Mouse (Mus musculus): ENCODE measurements around the gene Myh11.
A peak's percentile ranks its signal among the peaks of the same experiment; 100 is the strongest.

The Myh11 gene

DNA sequence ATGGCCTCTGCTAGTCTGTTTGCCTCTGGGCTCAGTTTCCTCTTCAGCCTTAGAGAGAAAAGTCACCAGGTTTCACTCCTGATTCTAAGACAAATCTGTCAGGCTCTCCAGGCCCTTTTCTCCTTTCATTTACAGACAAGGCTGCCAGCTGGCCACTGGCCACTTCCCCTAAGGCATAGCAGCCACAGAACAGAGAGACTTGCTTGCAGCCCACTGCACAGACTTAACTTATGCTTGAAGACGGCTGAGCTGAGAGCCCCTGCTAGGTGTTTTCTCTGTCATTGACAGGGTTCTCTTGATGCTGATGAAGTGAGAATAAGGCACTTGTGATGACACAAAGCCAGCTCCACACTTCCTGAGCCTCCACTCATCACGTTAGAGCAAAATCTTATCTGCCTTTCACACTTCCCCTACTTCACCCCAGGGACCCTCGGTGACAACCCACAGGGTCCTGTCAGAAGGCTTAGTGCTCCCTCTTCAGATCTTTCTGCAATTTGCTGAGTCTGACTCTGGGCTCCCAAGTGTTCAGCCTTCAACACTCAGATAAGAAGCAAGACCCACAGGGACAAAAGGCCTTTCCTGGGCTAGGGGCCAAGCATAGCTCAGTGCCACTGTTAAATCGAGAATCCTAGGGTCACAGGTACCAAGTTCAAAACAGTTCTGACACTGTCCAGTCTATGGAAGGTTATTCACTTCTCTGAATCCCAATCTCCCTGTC lies 25.8 kb downstream of the Myh11 start:
- no peak for DNase-seq (ENCODE audit: low spot score)

DNA sequence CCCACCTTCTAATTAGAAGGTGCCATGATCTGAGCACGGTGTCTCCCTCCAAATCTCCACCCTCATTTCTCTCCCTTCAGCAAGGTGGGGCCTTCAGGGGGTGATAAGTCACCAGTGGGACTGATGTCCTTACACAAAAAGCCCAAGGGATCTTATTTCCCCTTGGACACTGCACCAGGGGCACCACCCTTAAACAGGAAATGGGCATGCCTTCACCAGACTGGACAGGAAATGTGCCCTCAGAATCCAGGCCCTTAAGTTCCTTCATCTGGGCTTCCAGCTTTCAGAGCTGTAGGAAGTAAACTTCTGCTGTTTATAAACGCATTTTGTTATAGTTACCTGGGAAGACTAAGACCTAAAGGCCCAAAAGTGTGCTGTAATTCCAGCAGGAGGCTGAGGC lies 26.7 kb downstream of the Myh11 start:
- DNase-seq (ENCODE audit: low spot score) = no peak

DNA sequence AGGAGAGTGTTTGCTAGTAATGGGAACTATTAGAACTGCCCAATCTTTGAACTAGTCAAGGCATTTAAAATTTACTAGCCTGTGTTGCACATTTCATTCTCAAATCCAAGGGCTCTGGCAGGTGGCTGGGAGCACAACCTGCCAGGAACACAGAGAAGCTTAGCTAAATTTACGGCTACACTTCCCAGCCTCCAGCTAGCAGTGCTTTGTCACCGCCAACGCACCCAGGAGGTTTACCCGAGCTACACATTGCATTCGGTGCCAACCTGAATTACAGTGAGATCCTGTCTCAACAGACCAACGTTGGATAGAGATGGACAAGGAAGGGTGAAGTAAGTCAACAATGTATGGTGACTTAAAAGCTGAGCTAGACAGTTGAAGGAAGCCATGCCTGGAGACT lies 27.9 kb downstream of the Myh11 start:
- DNase-seq (ENCODE audit: low spot score) = no peak

DNA sequence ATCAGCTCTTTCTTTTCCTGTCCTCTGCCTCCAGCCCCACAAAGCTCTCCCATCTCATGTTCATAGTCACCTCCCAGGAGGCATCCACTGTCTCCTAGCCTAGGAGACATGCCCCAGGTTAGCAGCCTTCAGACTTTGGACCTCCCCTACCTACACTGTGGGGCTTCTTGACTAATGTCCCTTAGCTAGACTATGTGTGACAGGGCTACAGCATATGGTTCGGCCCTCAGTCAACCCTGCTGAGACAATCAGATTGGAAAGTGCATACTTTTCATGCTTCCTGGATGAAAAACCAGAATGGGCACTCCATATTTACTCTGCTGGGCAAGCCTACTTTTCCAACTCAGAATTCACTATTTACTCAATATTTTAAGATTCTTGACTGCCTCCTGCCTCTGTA lies 28.8 kb downstream of the Myh11 start:
- no peak for DNase-seq (ENCODE audit: low spot score)

DNA sequence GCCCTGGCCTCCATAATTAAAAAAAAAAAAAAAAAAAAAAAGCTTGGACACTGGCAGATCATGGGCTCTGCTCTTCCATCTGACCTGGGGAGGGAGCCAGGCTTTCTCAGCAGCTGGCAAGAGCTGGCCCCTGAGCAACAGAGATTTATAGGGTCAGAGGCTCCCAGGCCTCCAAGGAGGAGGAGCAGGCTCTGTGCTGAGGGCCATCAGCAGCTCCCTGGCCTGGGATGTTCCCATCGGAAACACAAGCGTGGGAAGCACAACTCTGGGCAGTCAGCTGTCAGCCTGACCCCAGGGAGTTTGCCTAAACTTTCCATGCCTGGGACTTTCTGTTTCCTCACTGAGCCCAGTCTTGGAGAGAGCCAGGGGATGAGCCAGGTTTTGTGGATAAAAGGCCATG lies 32.3 kb downstream of the Myh11 start:
- no peak for DNase-seq (ENCODE audit: low spot score)

DNA sequence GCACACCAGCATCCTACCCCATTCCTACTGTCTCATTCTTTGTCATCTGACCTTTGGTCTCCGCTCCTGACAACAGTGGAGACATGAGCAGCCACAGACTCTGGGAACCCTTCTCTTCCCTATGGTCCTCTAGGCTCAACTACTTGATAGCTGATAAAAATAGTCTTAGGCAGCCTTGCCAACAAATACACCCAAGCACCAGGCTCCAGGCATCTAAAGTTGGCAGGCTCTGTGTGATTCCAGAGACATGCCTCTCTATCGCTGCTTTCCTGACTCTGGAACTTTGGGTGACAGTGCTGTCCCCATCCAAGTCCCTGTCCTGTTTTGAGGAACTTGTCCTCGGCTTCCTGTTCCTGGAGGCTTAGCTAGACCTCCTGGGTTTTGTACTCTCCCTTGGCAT lies 37.6 kb downstream of the Myh11 start:
- DNase-seq (ENCODE audit: low spot score) = no peak

DNA sequence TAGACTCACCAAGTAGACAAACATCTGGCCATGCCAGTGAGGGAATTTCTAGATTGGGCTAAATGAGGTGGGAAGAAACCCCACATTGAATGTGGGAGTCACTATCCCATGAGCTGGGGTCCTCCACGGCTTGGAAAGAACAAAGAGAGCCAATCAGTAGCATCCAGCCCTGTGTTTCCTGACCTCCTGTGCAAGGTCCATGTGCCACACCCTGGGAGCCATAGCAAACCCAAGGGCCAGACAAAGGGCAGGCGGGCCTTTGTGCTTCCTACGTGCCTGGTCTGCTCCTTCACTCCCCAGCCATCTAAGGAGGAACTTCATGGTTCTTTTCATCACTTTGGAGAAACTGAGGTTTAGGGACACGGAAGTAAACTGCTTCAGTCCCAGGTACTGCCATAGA lies 38.3 kb downstream of the Myh11 start:
- no peak for DNase-seq (ENCODE audit: low spot score)

DNA sequence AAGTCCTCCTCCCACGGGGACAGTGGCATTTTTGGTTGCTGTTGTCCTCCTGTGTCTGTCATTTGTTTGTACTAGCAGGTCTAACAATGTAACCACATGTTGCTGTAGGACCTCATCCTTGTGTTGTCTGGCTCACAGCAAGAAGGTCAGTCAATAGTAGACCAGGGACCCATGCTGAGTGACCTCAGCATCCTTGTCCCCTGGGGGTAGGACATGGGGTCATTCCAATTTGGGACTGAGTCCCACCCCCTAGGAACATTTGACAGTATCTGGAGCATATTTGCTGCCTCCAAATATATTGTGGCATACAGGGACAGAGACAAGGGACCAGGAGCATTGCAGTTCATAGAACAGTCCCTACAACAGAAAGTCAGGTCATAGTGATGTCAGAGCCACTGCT lies 41.3 kb downstream of the Myh11 start:
- no peak for DNase-seq (ENCODE audit: low spot score)

DNA sequence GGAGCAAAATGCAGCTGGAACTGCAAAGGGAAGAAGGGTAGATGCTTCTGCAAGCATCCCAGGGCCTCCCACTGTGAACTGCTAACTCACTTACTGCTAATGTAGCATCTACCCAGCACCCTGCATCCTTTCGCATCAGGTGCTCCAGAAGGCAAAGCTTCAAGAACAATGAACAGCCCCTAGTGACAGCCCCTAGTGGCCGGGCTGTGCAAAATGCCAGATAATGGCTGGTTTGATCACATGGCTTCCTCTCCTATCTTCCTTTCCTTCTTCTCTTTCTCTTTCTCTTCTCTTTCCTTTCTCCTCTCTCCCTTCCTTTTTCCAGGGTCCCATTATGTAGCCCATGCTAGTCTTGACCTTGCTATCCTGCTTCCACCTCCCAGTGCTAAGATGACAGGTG lies 48.6 kb downstream of the Myh11 start:
- DNase-seq (ENCODE audit: low spot score) = no peak

DNA sequence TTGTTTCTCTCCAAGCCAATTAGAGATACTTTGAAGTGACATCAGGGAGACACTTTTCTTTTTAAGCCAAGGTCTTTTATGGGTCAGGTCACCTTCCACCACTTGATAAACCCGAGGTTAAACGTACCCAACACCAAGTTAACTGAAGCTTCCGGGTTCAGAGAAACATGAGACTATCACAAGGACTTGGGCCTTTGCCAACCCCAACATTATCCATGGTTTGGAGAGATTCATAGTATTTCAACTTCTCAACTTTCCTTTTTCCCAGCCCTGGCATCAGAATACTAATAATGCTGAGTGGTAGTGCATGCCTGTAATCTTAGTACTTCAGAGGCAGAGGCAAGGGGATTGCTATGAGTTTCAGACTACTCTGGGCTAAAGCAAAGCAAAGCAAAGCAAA lies 49.1 kb downstream of the Myh11 start:
- DNase-seq (ENCODE audit: low spot score) = no peak

DNA sequence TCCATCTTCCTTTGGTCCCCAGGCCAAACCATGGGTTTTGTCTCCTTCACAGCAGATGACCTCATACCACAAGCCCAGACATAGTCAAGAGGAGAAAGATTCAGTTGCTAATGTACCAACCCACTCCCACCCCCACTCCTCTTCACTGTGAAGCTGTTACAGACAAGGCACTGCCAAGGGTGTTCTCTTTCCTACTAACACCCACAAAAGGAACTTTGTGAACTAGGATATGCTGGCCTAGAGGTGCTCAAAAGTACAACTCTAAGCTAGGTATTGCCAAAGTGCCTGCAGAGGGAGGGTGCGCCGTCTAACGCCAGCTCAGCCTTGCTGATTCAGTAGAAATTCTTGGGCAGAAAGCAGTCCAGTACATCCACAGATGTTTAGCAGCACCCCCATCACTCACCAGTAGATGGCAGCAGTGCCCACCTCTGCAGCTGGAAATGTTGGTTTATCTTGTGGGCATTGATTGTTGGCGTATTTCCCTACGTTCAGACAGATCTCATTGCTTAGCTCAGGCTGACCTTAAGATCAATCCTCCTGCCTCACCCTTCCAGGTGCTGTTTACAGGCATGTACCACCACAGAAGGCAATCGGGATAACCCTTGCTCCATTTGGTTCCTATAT lies 54.0 kb downstream of the Myh11 start:
- DNase-seq (ENCODE audit: low spot score) = peak; percentile 74

DNA sequence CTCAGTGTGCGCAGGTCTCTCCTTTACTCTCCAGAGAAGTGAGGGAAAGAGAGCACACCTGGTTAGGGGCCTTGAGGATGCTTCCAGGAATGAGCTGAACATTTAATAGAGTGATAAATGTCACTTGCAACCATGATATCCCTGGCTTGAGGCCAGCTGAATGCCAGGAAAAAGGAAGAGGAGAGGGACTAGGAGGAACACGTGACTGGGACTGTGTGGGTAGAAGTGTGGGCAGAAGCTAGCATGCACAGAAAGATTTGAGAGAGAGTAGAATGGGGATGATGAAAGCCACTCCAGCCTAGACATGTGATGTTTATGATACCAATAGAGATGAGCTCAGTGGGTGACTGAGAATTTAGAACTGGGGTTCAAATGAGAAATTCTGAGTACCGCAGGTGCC lies 76.0 kb downstream of the Myh11 start:
- no peak for DNase-seq (ENCODE audit: low spot score)

DNA sequence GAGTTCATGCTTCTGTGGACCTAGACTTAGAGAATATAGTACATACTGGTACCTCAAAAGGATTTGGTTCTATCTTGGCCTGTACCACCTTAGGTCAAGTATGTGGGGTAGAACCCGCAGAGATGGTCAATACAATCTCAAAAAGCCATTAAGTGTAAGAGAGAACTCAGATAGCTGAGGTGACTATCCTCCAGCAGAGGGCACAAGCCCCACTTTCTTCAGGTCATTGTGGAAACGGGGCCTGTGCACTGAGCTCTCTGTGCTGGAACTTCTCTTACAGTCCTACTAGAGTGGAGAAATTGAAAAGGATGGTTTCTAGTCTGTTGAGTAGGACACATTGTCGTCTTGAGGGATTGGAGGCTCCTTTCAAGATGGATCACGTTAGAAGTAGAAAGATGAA lies 92.4 kb downstream of the Myh11 start:
- DNase-seq (ENCODE audit: low spot score) = no peak

DNA sequence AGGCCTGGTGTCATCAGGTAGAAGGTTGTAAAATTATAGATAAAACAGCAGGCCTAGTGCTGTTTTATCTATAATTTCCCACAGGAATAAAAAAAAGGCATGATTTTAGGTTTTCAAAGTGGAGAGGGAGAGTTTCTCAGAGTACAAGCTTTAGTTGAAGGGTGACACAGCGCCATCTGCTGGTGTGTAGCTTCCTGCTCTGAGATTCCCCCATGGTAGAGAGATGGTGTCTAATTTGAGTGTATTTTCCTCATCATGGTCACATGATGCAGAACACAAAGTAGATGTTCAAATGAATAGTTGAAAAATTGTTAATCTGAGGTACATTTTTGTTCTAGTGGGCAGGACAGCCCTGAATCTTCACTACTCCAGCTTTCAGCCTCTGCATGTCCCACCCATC lies 95.7 kb downstream of the Myh11 start:
- peak; percentile 49 for DNase-seq (ENCODE audit: low spot score)

DNA sequence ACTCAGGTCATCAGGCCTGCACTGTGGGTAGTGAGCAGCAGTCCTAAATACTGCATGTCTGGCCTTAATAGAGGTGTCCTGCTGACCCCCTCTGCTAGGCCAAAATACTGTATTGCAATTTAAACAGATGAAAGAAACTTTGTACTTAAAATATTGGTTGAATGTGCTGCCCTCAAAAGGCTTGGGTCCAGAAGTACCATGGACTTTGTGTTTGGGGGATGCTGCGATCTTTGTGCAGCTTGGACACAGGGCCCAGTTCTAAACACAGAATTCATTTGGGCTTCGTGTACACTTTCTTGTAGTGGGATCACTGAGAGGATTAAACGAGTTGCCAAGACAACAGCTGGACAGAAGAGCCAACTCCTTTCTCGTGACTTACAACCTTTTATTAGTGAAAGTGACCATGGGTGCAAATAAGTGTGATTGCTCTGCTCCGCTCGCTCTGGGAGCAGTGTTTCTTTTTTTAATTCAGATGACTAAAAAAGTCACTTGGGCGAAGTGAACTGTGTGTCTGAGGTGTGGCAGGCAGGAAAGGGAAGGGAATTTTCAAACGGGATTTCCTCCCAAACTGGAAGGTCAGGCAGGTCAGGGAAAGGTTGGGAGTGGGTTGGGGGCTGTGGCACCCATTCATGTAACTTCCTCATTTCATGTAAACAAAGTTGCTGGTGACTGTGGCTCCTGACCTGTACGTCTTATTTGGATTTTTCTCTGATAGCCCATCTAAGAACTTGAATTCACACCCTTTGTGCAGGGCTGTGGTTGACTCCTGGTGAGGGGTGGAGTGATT lies 96.8 kb downstream of the Myh11 start:
- no peak for DNase-seq (ENCODE audit: low spot score)

DNA sequence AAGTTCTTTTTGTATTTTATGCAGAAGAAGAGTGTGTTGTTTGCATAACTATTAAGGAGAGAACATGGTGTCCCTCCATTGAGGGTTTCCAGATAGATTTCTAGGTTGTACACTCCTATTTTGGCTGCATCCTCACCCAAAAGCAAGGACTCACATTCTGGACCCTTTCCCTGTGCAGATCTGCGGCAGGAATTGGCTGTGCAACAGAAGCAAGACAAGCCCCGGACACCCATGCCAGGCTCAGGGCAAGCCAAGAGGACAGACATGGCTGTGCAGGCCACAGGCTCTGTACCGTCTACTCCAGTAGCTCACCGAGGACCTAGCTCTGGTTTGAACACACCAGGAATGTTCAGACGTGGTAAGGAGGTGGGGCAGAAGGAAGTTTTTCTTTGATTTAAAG lies 105.7 kb downstream of the Myh11 start:
- DNase-seq (ENCODE audit: low spot score) = no peak

DNA sequence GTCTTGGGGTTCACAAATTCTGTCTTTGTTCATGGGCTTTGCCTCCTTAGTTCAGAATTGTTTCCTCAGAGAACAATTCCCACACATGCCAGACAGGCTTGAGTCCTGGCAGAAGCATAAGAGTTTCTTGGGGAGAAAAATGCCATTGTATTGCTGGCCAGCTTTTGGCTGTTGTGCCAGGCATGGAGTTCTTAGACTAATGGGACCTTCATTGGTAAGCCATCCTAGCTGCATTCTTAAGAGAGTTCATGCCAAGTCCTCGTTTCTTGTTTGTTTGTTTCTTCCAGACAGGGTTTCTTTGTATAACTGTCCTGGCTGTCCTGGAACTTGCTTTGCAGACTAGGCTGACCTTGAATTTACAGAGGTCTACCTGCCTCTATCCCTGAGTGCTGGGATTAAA lies 107.3 kb downstream of the Myh11 start:
- DNase-seq (ENCODE audit: low spot score) = no peak

DNA sequence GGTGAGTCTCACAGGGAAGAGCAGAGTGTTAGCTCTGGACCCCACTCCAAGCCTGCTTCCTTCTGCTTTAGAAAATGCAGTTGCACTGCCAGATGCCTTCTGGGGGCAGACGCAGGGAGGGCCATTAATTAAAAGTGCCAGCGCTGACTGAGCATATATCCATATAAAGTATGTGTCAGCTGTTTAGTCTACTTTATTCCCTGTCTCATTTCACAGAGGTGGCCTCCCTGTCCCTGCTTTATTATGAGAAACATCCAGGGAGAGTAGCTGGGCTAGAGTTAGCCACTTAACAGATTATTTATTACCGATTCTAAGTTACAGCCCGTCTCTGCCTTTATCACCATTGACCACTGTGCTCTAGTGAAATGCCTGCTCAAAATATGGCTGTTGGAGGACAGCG lies 108.8 kb downstream of the Myh11 start:
- DNase-seq (ENCODE audit: low spot score) = no peak

DNA sequence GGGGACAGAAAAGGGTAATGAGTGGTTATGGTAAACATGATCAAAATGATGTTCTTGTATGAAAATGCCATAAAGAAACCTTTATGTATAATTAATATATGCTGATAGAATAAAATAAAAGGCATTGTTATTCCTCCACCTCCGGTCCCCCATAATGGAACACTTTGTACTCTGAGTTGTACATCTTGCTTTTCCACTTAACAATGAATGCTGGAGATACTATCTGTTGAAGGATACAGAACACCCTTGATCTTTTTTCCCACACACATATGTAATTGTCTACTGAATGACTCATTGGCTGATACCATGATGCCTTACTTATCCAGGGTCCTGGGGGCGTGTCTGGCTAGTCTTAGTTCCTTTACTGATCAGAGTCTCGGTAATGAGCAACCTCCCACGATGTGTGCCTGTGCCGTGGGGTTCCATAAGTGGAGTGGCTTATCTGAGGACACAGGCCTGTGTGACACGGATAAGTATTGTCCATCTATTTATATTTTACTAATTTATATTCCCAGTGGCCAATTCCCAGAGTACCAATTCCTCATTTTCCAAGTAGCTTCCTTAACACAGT lies 110.9 kb downstream of the Myh11 start:
- no peak for DNase-seq (ENCODE audit: low spot score)

DNA sequence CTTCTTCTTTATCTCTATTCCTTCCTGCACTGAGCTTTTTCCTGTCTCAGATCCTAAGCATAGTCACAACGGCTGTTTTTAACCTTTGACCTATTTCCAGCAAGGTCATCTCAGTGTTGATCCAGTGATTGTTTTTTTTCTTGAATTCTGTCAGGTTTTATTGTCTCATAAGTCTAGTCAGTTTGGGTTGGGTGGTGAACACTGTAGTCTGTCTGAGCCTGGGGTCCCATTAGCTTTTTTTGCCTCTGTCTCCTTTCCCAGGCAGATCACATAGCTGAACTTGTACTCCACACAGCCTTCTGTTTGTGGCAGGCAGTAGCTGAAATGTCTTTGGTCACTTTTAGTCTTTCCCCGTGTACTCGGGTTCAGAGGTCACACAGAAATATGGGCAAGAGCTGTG lies 113.1 kb downstream of the Myh11 start:
- no peak for DNase-seq (ENCODE audit: low spot score)

DNA sequence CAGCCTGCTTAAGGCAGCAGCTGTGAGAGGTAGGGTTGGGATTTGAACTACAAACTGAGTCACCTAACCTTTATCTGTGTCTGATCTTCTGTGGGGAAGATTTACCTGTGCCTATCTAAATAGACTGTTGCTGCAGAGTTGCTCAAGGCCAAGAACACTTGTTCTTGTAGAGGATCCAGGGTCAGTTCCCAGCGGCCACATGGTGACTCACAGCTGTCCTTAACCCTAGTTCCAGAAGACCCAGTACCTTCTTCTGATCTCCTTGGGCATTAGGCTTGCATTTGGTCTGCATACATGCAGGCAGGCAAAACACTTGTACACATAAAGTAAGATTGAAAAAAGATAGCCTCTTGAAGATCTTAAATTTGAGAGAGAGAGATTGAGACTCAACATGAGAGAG lies 121.5 kb downstream of the Myh11 start:
- DNase-seq (ENCODE audit: low spot score) = no peak

DNA sequence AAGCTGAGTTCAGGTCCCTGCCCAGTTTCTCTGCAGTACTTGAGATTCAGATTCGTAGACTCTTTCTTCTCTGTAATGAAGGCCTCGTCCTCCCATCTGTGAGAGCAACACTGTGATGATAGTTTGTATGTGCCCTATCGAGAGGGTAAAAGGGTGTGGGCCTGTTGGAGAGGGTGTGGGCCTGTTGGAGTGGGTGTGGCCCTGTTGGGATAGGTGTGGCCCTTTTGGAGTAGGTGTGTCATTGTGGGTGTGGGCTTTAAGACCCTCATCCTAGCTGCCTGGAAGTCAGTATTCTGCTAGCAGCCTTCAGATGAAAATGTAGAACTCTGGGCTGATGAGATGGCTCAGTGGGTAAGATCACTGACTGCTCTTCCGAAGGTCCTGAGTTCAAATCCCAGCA lies 124.7 kb downstream of the Myh11 start:
- no peak for DNase-seq (ENCODE audit: low spot score)

DNA sequence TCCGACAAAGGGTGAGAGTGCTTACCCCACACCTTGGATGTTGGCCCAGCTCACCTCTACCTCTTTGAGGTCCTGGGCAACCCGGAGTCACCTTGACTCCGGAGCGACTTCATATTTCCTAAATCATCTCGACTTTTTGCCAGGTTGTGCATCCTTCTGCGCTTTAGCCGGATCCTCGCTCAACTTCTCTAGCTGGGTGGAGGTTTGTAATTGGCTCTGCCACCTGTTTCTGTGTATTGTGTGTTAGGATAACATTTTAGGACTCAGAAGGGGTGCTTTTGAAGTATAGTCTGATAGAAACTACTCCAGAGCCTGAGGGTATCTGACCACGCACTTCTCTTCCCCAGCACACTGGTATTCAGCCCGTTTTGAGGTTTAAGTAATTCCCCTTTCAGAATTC lies 127.4 kb downstream of the Myh11 start:
- no peak for DNase-seq (ENCODE audit: low spot score)

Data from urinary bladder, postnatal 25 days (tissue).